19 mouse cellular contexts compared by ENCODE assay signal in genomic region chr1:49109511-49109910, GRCm38 (mm10).
A peak's percentile ranks its signal among the peaks of the same experiment; 100 is the strongest.
DNase-seq lines count a peak whose midpoint lies in the region; ATAC-seq lines count a peak whose summit lies in the region.
"Had no signal": no experiment of that assay in that cellular context is flagged by ENCODE, and none has a peak within 500 bp of the region (broad histone marks: within the 10 kb centered on the region; RNA-seq: fewer than 3 reads in every experiment).

No protein-coding gene starts in this region.

- no peak for DNase-seq in cerebellum, postnatal 4 days (ENCODE audit: low spot score in 2 of 2)
- DNase-seq in brain, adult 2 months (ENCODE audit: low read depth, low spot score): peak; percentile 41
- DNase-seq in cerebellum, adult 9-11 months: peak; percentile 10
- peak; percentile 17 to 27 for DNase-seq in cerebellum, postnatal 25 days
- no peak for DNase-seq in urinary bladder, adult 18-20 months (ENCODE audit: low spot score in 2 of 2)
- DNase-seq in kidney, postnatal 36 days: no peak
- no peak for DNase-seq in urinary bladder, postnatal 10 days (ENCODE audit: low spot score)
- DNase-seq: adrenal gland, adult 8-10 months; adrenal gland, postnatal 25 days; forebrain, postnatal 0 days; gastrocnemius, postnatal 25 days; heart, adult 18-20 months; heart, postnatal 10 days; heart, postnatal 36 days; kidney, adult 18-20 months had no signal

- ATAC-seq in cerebellum, adult (ENCODE audit: insufficient number of reproducible peaks, low FRiP score, low TSS enrichment): peak; percentile 85; the same call in 1 of the 2 replicates
- ATAC-seq: activated CD4-positive, CD25-positive, alpha-beta regulatory T cell, adult 4 months; forebrain, embryonic 14.5 days; forebrain, postnatal 0 days; intestine, embryonic 15.5 days had no signal

Comparison
In these comparisons a context has a peak if more than half of its experiments do, and no peak if none do; other contexts are left out.
1. DNase-seq: peak in brain, adult 2 months (single experiment), cerebellum, adult 9-11 months (single experiment) and cerebellum, postnatal 25 days (2 of 2); none in cerebellum, postnatal 4 days (0 of 2), urinary bladder, adult 18-20 months (0 of 2), kidney, postnatal 36 days (0 of 2) and urinary bladder, postnatal 10 days (single experiment).